Mouse (Mus musculus) cerebellum, postnatal 14 days (tissue): ENCODE results near the gene Olfr1148.

Experiments
- DNase-seq, 2 experiments: peaks; one replicate each; pipeline ENCODE4 v3.0.0; 2021; ENCODE audit warnings: mixed read lengths in 2 of 2

Gene Olfr1148

GRCm38 (mm10) chr2:87830233-87830632, at the start of gene Olfr1148:
Gene Olfr1148, plus strand, starts transcription at chr2:87830533.
- DNase-seq = no peak

GRCm38 (mm10) chr2:87800292-87800691, 30.0 kb upstream of the Olfr1148 start, which contains the start of gene Olfr1143:
Gene Olfr1143, plus strand, starts transcription at chr2:87800592.
- no peak for DNase-seq

GRCm38 (mm10) chr2:87809522-87809921, 20.8 kb upstream of the Olfr1148 start, which contains the start of gene Olfr1145:
Gene Olfr1145, plus strand, starts transcription at chr2:87809822.
- DNase-seq = no peak

- no peak for DNase-seq
These were observed 13.4 kb downstream of the Olfr1148 start, which contains the start of gene Olfr1150-ps1 for GRCm38 (mm10) chr2:87843693-87844092. Gene Olfr1150-ps1, plus strand, starts transcription at chr2:87843993.

GRCm38 (mm10) chr2:87855562-87855961, 25.2 kb downstream of the Olfr1148 start, which contains the start of gene Olfr1151:
Gene Olfr1151, plus strand, starts transcription at chr2:87855862.
- no peak for DNase-seq

GRCm38 (mm10) chr2:87866192-87866591, 35.9 kb downstream of the Olfr1148 start, which contains the start of gene Olfr1152:
Gene Olfr1152, plus strand, starts transcription at chr2:87866492.
- DNase-seq = no peak
